Mouse (Mus musculus) kidney, postnatal 10 days (tissue): ENCODE results near the gene Nek10.
"Not testable (repeated sequence)": the region's sequence is repeated elsewhere in the genome, so short reads cannot be mapped to it uniquely, and the experiment has no call there.

Experiments used
- DNase-seq: peaks from one replicate; pipeline ENCODE4 v3.0.0; 2021; ENCODE audit warnings: mixed read lengths

The Nek10 gene

GRCm38 (mm10) chr14:14871121-14871520 lies 67.9 kb downstream of the Nek10 start:
- DNase-seq = no peak

- DNase-seq = no peak
These were observed 68.5 kb downstream of the Nek10 start for GRCm38 (mm10) chr14:14871700-14872099.

DNA sequence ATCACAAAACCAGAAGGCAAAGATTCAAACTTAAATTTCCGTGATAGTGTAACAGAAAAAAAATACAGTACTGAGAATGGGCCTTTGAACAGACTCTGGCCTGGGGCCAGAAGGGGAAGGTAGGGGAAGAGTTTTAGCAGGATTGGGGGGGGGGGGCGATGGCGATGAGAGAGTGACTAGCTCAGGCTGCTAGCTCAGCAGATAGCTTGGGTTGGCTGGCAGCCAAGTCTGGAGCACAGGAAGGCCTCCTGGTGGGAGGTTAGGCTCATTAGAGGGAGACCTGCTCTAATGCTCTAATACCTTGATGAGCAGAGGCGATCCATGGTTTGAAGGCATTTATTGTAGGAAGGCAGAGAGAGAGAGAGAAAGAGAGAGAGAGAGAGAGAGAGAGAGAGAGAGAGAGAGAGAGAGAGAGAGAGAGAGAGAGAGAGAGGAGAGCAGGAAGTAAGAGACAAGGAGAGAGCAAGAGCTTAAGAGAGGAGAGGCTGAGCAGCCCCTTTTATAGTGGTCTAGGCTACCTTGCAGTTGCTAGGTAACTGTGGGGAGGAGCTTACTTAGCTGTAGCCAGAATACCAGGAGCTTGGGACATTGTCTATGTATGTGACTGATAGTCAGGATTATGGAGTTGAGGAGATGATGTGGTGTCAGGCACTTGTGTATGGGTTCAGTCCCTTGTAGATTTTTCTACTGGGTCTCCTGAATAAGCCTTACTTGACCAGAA lies 90.9 kb downstream of the Nek10 start:
- DNase-seq = peak; percentile 72

GRCm38 (mm10) chr14:14894776-14895175 lies 91.6 kb downstream of the Nek10 start:
- no peak for DNase-seq

GRCm38 (mm10) chr14:14895363-14895762 lies 92.1 kb downstream of the Nek10 start:
- no peak for DNase-seq

DNA sequence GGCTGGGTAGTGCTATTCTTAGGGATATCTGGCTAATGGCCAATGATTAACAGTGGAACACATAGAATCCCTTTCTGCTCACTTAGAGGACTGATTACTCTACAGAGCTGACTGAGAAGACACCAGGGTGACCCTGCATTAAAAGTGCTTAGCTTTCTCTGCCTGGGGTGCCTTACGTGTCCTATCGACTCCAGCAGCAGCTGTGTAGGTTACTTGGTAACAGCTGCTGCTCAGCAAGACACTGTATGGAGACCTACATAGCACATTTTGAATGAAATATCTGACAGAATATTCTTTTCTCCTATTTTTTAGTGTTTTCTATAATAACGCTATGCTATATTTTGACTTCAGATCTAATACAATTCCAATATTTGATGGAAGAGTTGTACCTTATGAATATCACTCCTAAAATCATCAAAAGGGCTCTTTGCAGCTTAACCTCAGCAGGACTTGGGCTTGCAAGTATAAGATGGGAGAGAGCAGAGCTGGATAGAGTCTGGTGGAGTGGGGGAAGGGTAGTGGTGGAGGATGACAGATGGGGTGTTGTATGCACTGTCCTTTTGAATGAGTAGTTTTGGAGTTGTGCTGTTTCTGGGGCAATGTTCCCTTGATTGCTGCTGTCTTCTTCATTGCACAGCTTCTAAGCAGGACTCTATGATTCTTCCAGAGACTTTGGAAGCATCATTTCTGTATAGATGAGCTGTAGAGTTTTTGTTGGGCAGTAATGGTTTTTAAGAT lies 93.4 kb downstream of the Nek10 start:
- no peak for DNase-seq

GRCm38 (mm10) chr14:14904750-14905529 lies 101.7 kb downstream of the Nek10 start:
- DNase-seq = peak; percentile 83

DNA sequence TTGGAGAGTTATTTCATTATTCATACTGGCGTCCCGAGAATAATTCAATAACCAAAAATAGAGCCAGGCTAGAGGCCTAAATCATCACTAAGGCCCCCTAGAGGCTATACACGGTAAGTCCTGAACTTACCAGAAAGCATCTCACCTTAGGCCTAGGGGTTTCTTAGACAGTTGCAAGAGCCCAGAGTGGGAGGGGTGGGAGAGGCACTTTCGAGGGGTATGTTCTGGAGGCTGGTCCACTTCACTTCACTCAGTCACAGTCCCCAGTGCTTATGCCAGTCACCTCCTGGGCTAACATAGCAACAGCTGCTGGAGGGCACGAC lies 102.3 kb downstream of the Nek10 start:
- no peak for DNase-seq

DNA sequence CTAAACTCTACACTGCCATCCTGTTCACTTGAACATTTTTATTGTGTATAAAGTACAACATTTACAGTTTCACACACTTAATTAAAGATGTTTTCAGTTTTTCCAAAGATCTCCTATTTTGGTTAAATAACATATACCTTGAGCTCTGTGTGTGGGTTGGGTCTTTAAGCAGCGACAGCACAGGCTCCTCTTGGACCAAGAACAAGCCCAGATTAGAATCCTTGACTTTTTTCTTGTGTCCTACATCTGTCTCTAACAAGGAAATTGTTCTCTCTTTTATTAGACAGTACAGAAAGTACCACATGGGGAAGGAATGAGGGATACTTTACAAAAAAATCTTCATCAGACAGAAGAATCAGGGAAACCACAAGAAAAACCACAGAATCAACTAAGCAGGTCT lies 122.4 kb downstream of the Nek10 start:
- DNase-seq = no peak

DNA sequence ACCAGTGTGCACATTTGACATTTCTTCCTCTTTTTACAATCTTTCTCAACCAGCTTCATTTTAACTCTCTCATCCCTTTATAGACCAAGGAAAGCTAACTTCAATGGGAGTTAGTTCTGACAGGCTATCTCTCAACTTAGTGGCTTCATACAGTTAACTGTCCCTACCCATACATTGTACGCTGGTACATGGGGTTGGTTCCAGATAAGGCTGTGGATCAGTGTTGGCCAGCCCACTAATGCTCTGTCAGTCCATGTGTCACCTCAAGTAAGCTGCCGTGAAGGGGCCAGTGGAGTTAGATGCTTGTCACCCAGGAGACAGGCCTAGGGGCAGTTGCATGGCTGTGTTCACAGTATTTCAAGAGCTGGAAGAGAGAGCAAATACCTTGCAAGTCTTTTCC lies 124.3 kb downstream of the Nek10 start:
- DNase-seq = no peak

DNA sequence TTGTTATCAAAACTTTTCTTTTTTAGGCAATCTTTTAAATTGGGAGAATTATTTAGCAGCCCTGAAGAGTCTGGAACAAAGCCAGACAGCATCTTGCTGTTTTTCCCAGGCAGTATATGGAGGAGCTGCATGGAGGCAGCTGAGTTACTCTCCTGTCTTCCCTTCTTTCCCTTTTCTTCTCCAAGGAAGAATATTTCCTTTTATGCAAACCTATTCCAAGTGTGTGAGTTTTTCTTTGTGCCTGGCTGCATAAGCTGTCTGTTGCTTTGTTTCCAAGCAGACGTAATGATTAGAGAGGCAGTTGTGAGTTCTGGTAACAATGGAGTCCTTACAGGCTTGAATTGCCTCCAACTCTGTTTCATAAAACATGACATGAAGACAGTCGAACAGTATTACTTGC lies 131.8 kb downstream of the Nek10 start:
- DNase-seq = no peak

- no peak for DNase-seq
These were observed 142.7 kb downstream of the Nek10 start for GRCm38 (mm10) chr14:14945930-14946329.

GRCm38 (mm10) chr14:14949023-14949422 lies 145.8 kb downstream of the Nek10 start:
- DNase-seq = no peak

DNA sequence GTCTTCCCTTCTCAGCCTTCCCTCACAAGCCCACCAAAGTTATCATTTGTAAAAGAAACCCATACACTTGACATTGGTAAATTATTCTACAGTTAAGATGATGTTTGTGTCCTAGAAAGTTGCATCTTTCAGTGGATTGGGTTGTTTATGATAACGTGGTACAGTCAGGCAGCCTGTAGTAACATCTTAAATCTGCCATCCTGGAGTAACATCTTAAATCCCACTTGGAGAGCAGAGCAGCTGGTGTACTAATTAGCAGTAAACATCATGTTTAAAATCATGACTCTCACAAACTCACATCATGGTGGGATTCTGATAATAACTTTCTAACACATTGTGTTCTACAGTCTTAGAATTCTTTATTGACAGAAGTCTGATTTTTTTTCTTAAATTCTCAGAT lies 148.6 kb downstream of the Nek10 start:
- DNase-seq = no peak

GRCm38 (mm10) chr14:14959780-14960440 lies 156.7 kb downstream of the Nek10 start:
- no peak for DNase-seq

- no peak for DNase-seq
These were observed 157.3 kb downstream of the Nek10 start for GRCm38 (mm10) chr14:14960441-14960988.

- DNase-seq = no peak
These were observed 167.4 kb downstream of the Nek10 start for GRCm38 (mm10) chr14:14970633-14971032.

DNA sequence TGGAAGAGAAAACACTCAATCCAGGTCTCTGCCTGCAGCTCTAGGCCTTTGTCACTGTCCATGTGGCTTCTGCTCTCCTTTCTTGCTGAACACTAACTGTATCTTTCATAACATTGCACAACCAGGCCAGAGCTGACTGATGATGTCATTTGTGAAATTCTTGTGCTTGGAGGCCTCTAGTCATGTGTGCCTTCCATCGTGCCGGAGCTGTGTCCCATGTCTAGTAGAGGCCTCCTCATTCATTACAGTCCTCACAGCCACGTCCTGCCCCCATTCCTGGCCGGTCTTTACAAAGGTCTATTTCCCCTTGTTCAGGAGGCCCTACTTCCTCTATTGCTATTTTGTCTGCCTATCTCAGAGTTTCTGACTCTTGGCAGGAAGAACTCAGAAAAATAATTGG lies 167.8 kb downstream of the Nek10 start:
- DNase-seq = no peak

- DNase-seq = no peak
These were observed 170.9 kb downstream of the Nek10 start for GRCm38 (mm10) chr14:14974156-14974555.

DNA sequence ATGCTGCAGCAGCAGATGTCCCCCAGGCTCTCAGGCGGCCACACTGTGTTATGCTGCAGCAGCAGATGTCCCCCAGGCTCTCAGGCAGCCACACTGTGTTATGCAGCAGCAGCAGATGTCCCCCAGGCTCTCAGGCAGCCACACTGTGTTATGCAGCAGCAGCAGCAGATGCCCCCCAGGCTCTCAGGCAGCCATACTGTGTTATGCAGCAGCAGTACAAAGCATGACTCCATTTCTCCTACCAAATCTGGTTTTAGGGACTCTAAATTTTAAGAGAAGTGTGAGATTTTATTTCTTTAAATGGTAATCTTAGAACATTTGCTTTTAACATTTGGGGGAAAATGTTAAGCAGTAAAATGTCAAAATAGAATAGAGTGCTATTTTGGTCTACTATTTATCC lies 180.9 kb downstream of the Nek10 start:
- DNase-seq = not testable (repeated sequence)

DNA sequence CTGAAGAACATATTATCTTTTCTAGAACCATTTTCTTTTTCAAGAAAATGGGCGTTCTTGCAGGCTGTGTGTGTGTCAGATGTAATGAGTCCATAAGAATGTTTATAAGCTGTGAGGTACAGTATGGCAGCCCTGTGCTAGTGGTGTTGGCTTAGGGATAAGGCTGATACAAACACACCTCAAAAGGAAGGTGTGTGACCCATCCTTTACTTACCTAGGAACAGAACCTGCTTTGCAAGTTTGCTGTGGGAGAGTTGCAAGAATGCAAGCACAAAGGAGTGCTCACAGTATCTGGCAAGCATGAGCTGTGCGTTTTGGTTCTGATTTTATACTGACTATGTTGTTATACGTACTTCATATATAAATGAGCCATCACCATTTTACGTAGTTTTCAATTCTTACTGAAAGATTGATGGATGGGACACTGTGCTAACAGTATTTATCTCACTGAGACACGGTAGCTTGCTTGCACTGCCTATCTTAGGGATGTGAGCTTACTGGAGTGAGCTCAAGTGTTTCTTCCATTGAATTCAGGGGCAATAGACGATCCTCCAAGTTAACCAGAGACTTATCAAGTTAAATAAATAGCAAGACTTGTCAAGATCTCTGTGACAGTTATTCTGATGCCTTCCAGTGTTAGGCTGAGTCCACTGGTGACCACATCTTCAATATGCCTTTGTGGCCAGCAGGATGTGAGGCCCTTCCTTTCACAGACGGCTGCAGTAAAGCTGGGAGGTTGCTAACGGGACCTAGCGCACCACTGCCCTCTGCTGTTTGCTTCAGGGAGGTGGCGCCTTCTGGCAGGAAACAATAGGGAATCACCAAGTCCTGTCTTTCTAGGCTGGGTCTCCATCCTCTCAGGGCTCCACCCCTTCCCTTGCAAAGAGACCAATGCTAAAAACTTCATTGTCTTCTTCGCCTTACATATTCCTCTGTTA lies 181.8 kb downstream of the Nek10 start:
- DNase-seq = peak; percentile 84

DNA sequence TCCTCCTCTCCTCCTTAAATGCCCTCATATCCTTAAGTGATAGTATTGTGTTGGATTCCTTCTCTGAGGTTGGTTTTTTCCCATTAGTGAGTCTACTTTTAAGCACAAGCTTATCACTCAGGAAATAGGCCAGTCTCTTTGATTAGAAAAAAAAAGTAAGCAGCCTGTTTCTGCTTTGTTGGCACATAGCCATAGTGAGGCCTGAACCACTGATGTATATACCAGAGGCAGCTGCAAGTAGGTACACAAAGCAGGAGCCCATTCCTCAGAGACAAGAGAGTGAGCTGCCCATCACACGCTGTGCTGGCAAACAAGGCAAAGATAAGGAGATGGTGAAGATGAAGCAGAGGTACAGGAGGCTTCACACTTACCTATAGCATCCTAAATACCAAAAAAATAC lies 184.2 kb downstream of the Nek10 start:
- DNase-seq = no peak
